Mouse (Mus musculus): Measurements from ENCODE around the gene Hbp1.

Gene Hbp1

GRCm38 (mm10) chr12:31949759-31950658, at the start of gene Hbp1:
Gene Hbp1 (minus strand): TSS chr12:31950535.
- peak; percentile 98 to 99 for DNase-seq (ENCODE audit: low spot score in 2 of 2)

GRCm38 (mm10) chr12:31998706-31999105, 48.4 kb upstream of the Hbp1 start:
- DNase-seq (ENCODE audit: low spot score in 2 of 2): no peak

- DNase-seq (ENCODE audit: low spot score in 2 of 2): no peak
These were observed 47.1 kb upstream of the Hbp1 start for GRCm38 (mm10) chr12:31997328-31997878.

GRCm38 (mm10) chr12:31996877-31997276, 46.5 kb upstream of the Hbp1 start:
- DNase-seq (ENCODE audit: low spot score in 2 of 2): no peak

GRCm38 (mm10) chr12:31990575-31990974, 40.2 kb upstream of the Hbp1 start:
- DNase-seq (ENCODE audit: low spot score in 2 of 2): no peak

GRCm38 (mm10) chr12:31989726-31990125, 39.4 kb upstream of the Hbp1 start:
- DNase-seq (ENCODE audit: low spot score in 2 of 2): no peak

GRCm38 (mm10) chr12:31986463-31986862, 36.1 kb upstream of the Hbp1 start:
- DNase-seq (ENCODE audit: low spot score in 2 of 2): no peak

GRCm38 (mm10) chr12:31985738-31986137, 35.4 kb upstream of the Hbp1 start:
- DNase-seq (ENCODE audit: low spot score in 2 of 2): no peak

GRCm38 (mm10) chr12:31984664-31985063, 34.3 kb upstream of the Hbp1 start:
- no peak for DNase-seq (ENCODE audit: low spot score in 2 of 2)

- DNase-seq (ENCODE audit: low spot score in 2 of 2): no peak
These were observed 33.9 kb upstream of the Hbp1 start for GRCm38 (mm10) chr12:31984206-31984605.

GRCm38 (mm10) chr12:31983769-31984168, 33.4 kb upstream of the Hbp1 start:
- no peak for DNase-seq (ENCODE audit: low spot score in 2 of 2)

GRCm38 (mm10) chr12:31983238-31983637, 32.9 kb upstream of the Hbp1 start:
- DNase-seq (ENCODE audit: low spot score in 2 of 2): no peak

- DNase-seq (ENCODE audit: low spot score in 2 of 2): no peak
These were observed 27.4 kb upstream of the Hbp1 start for GRCm38 (mm10) chr12:31977613-31978195.

GRCm38 (mm10) chr12:31976544-31976943, 26.2 kb upstream of the Hbp1 start:
- DNase-seq (ENCODE audit: low spot score in 2 of 2): no peak

- no peak for DNase-seq (ENCODE audit: low spot score in 2 of 2)
These were observed 23.3 kb upstream of the Hbp1 start for GRCm38 (mm10) chr12:31973473-31974172.

GRCm38 (mm10) chr12:31971547-31971946, 21.2 kb upstream of the Hbp1 start:
- DNase-seq (ENCODE audit: low spot score in 2 of 2): no peak

- no peak for DNase-seq (ENCODE audit: low spot score in 2 of 2)
These were observed 18.8 kb upstream of the Hbp1 start for GRCm38 (mm10) chr12:31969111-31969510.

- no peak for DNase-seq (ENCODE audit: low spot score in 2 of 2)
These were observed 17.2 kb upstream of the Hbp1 start for GRCm38 (mm10) chr12:31967536-31967935.

- DNase-seq (ENCODE audit: low spot score in 2 of 2): no peak
These were observed 16.1 kb upstream of the Hbp1 start for GRCm38 (mm10) chr12:31966405-31966804.

GRCm38 (mm10) chr12:31965517-31966212, 15.3 kb upstream of the Hbp1 start:
- DNase-seq (ENCODE audit: low spot score in 2 of 2): no peak

- DNase-seq (ENCODE audit: low spot score in 2 of 2): no peak
These were observed 13.7 kb upstream of the Hbp1 start for GRCm38 (mm10) chr12:31964074-31964473.

GRCm38 (mm10) chr12:31955843-31956242, 5.5 kb upstream of the Hbp1 start:
- DNase-seq (ENCODE audit: low spot score in 2 of 2): no peak

Measured in frontal cortex, postnatal 25 days (tissue).